Mouse (Mus musculus) thymus, adult 2 months (tissue): Measurements from ENCODE around the gene Cdh23.

Experiments
- CTCF ChIP-seq: fragments of 200-500 bp; IDR thresholded peaks from 2 replicates; pipeline ENCODE4 v1.5.1; 2012; ENCODE audit warnings: mild to moderate bottlenecking, control low read depth, low read length, moderate library complexity, borderline replicate concordance; ENCODE audit not compliant: control insufficient read depth, poor library complexity, insufficient read depth; ENCODE audit errors: extremely low read depth
- POLR2A ChIP-seq: fragments of 200-500 bp; IDR thresholded peaks from 2 replicates; pipeline ENCODE4 v1.6.1; 2012; ENCODE audit warnings: mild to moderate bottlenecking, low read length, control low read depth, moderate library complexity; ENCODE audit not compliant: control insufficient read depth, poor library complexity, insufficient read depth; ENCODE audit errors: extremely low read depth

- TF ChIP-seq CTCF = no peak
- TF ChIP-seq POLR2A = no peak
Observed at GRCm38 (mm10) chr10:60346056-60346455, 350.2 kb downstream of the Cdh23 start.
